Mouse (Mus musculus) G1E (cell line): ENCODE measurements around the gene Atp6v1f.

Experiments
- CTCF ChIP-seq: IDR thresholded peaks from 2 replicates; pipeline ENCODE4 v1.5.1; 2012; ENCODE audit warnings: low read depth, low read length, inconsistent platforms, mixed read lengths
- GATA1 ChIP-seq: IDR thresholded peaks from 2 replicates; pipeline ENCODE4 v1.6.1; 2012; ENCODE audit warnings: borderline replicate concordance, low read length, inconsistent platforms, mixed read lengths

- TF ChIP-seq CTCF (no peak), GATA1 (no peak)
Measured at GRCm38 (mm10) chr6:29450667-29451066, 16.9 kb upstream of the Atp6v1f start.
